Mouse (Mus musculus): ENCODE measurements around the gene Tmem238l. TPM values are rescaled to one million over a fixed set of nuclear protein-coding genes. Genes with fewer than 3 reads are reported as not detected.

Tmem238l gene
- not detected in 4 replicates for total RNA-seq (2023; ENCODE audit: inconsistent age)

GRCm38 (mm10) chr11:66956303-66956702 lies at the start of gene Tmem238l:
Tmem238l (plus strand) TSS chr11:66956638.

DNA sequence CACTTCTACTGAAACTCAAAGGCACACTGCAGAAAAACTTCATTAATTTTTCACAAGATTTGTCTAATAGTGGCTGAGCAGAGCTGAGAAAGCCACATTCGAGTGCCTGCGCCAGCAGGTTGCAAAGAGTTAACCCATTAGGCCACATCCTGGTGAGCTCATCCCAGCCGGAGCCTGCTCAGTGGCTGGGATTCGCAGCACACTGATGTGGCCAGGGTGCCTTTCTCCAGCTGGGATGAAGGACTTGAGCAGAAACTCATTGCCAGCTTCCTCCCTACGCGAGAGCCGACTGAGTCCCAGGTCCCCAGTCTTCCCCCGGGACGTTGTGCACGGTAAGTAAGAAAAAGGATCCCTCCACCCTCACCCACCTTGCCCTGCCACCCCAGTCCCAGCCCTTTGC lies 44.6 kb upstream of the Tmem238l start, which contains the start of gene Pirt:
TSS of gene Pirt (plus strand) at position 171 of the 400 bp plus-strand sequence.

Other genes starting within 250 kb of the Tmem238l start
- not detected in 4 replicates for gene Pirt, start 44.7 kb upstream of the Tmem238l start, total RNA-seq (2023; ENCODE audit: inconsistent age)
- gene Tmem220, start 68.5 kb downstream of the Tmem238l start, total RNA-seq (2023; ENCODE audit: inconsistent age) = 0.80 to 1.4 TPM (median 0.96 TPM) in 4 replicates
- 29.2 to 40.2 TPM (median 30.7 TPM) in 4 replicates for gene Adprm, start 96.0 kb downstream of the Tmem238l start, total RNA-seq (2023; ENCODE audit: inconsistent age)
- 9.1 to 13.3 TPM (median 10.6 TPM) in 4 replicates for gene Sco1, start 96.0 kb downstream of the Tmem238l start, total RNA-seq (2023; ENCODE audit: inconsistent age)
- not detected in 4 replicates for gene Myh3, start 121.7 kb downstream of the Tmem238l start, total RNA-seq (2023; ENCODE audit: inconsistent age)
- gene Myh2, start 214.4 kb downstream of the Tmem238l start, total RNA-seq (2023; ENCODE audit: inconsistent age) = not detected in 4 replicates
- gene Myh1, start 243.4 kb downstream of the Tmem238l start, total RNA-seq (2023; ENCODE audit: inconsistent age) = not detected in 4 replicates

Data from B cell, adult (primary cell).